Mouse (Mus musculus) lung, adult 18-20 months (tissue): ENCODE measurements around the gene Tpr.

Experiments
- DNase-seq, 2 experiments: peaks; one replicate each; pipeline ENCODE4 v3.0.0; 2022; ENCODE audit warnings: mixed read lengths in 2 of 2

Gene Tpr

DNA sequence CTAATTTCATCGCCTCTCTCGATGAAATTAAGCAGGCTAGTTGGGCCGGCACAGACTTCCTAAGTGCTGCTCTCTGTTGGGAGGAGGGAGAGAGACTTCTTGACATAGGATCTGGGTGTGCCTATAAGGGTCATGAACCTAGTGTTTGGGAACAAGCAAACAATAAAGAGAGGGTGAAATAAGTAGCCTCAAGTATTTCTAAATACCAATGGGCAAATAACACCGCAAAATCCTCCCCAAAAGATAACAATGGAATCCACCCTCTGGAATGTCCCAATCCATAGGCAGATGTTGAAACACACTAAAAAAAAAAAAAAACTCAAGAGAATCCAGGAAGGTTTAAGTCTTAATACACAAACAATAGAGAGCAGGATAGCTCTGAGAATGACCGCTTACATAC lies 70.4 kb downstream of the Tpr start:
- peak in 1 of 2 experiments; percentile 38 for DNase-seq

DNA sequence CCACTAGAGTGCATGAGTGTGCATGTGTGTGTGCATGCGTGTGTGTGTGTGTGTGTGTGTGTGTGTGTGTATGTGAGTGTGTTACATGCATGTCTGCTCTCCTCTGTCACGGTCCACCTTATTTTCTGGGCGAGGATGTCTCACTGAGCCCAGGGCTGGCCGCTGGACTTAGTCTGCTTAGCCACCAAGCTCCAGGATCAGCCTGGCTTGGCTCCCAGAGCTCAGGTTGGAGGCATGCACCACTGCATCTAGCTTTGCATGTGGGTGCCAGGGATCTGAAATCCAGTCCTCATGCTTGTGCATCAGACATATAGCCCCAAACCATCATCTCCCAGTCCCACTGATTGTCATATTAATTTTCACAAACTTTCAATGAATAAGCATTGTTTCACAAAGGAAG lies 71.1 kb downstream of the Tpr start:
- no peak for DNase-seq

DNA sequence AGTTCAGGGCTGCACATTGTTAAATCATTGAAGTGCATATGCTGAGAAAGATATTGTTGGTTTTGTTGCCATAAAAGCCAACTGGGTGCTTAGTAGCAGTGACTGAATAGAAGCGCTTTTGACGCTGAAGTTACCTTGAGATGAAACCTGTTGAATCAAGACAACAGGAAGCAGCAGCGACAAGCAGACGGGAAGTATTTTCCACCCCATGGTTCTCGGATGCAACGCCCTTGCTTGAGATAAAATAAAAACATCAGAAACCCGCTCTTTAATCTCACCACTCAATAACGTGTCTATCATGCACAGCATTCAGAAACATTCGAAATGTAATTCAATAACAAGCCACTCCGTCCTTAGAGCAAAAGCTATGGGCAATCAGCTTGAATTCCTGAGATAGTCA lies 72.7 kb downstream of the Tpr start:
- DNase-seq: no peak

DNA sequence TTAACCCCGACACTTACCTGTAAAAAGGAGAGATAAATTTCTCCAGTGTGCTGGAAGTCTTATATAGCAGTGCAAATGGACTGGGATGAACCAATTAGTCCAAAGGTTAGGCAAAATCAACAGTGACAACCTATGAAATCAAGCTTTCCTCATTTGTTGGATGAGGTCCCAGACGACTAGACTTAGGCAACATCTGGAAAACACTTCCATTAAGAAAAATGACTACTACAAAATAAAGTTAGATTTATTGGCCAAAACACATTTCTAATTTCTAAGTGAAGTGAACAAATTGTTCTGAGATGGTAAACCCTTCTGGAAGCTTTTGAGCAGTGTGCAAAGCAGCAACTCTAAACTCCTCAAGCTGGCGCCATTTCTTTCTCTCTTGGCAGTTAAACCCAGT lies 73.5 kb downstream of the Tpr start, which contains the start of gene Prg4:
Gene Prg4 (minus strand): TSS at position 34 of the 400 bp plus-strand sequence.
- DNase-seq: peak in 1 of 2 experiments; percentile 21

DNA sequence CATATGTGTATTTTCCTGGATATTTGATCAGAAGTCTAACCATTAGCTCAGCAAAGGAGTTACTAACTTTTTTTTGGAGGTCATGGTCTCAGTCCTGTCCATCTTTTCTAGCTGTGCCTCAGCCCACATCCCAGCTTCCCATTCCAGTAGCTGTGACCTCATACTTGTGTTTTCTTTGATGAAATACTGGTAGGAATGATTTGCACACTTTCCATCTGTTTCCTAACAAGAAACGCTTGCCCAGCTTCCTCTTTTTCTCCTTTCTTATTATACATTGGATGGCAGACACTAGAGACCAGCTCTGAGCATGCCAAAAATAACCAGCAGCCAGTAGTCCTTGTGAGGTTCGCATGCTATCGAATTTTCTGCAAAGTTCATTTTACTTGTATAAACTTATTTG lies 77.4 kb downstream of the Tpr start:
- no peak for DNase-seq

DNA sequence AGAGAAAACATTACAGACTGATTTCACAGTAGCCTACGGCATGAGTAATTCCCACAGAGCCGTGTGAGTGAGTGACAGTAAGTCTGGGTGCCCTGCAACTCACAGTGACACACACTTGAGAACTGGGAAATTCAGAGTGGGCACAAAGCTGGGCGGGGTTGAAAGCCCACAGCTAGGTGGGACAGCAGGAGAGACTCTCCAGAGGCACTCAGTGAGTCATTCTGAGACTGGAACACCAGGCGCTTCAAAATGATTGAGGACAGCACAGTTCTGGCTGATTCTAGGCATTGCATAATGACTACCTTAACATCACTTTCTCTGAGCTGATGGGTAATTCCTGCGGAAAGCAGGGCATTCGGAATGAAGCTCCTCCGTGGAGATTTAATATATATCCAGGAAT lies 79.9 kb downstream of the Tpr start:
- DNase-seq: peak in 1 of 2 experiments; percentile 38

DNA sequence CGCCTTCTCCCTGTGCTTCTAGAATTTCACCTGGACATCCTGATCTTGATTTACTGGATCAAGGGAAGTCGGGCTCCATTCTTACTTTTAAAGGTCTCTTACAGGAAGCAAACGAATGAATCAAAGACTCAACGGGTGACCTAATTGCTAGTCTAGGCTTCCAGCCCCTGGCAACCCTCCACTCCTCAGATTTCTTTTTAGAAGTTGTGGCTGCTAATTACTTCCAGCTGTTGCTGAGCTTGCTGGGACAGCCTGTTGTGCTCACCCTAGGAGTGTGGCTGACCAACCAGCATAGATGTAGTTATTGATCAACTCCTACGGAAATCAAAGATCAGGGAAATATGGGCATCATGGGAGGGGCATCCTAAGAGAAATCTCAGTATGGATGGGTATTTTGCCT lies 88.0 kb downstream of the Tpr start:
- peak in 1 of 2 experiments; percentile 20 for DNase-seq

DNA sequence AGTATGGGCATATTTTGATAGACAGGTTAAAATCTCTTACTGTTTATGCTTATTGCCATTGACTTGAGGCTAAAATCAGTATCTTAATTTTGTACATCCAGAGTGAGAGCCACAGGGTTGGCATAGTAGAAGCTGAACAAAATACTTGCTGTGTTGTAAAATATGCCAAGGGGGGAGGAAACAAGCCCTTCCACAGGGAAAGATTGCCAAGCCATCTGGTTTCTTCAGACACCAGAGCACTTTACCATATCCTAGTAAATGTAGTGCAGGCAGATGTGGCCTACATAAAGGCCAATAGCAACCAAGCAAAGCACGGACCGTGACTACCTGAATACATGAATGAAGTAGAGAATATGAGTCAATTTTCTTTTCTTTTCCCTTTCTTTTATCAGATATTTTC lies 96.5 kb downstream of the Tpr start:
- no peak for DNase-seq

DNA sequence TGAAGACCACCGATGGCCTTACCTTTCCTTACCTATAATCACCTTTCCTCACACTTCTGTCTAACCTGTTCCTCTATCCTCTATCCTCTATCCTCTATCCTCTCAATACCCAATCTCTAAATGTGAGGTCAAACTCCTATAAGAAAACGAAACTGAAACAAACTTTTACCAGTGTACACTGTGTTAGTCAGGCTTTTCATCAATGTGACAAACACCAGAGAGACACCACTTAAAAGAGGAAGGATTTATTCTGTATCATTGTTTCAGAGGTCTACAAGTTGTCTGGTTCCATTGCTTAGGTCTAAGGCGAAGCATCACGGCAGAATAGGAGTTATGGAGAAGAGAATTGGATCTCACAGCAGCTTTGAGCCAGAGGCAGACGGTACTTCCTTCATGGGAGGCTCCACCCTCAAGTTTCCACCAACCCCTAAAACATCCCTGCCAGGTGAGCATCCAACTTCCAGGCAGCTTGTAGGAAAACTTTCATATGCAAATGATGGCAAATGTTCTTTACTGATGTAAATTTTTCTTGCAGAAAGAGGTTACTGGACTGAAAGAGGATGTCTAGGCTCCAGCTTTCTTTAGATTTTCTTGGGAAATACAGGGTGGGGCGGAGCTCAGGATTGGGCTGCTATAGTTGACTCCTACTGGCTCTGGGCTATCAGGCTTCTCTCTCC lies 104.1 kb downstream of the Tpr start:
- no peak for DNase-seq

DNA sequence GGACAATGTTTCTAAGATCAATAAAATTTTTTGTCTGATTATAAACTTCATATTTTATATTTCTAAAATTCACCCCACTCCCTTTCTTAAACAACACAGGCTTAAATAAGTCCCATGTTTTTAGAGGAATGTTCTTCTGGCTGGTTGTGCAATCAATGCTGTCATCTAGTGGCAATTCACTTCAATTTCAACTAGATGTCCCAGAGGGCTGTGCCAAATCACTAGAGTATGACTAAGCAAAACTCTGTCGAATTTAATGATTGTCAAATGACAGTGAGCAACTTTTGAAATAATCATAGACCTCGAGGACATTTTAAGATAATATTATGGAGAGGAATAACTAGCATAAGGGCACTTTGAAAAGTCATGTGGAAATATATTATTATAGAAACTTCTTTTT lies 105.1 kb downstream of the Tpr start:
- DNase-seq: peak; percentile 4 to 58

DNA sequence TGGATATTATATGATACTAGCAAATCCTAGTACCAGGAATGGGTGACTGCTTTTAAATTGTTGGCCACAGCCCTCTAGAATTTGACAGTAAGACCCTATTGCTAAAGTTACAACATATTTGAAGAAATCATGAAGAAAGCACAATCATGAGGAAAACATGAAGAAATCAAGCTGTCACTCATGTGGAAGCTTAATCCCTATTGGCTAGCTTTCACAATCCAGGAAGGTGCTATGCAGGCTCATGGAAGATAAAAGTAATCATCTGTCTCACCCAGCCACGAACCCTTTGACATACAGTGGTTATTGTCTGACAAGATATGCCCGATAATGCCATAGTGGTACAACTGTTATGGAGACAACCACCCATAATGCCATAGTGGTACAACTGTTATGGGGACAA lies 105.5 kb downstream of the Tpr start:
- no peak for DNase-seq
